Mouse (Mus musculus) lung, embryonic 14.5 days (tissue): ENCODE data around the gene Gm49352. TPM values are rescaled to one million over a fixed set of nuclear protein-coding genes. Genes with fewer than 3 reads are reported as not detected.
"Not testable (repeated sequence)": the region's sequence is repeated elsewhere in the genome, so short reads cannot be mapped to it uniquely, and the experiment has no call there.

ENCODE experiments used
- ATAC-seq: fragments of 200-750 bp; cut with Nextera tagmentation; 2 replicates; pipeline ENCODE4 v1.8.0; 2017; ENCODE audit warnings: mild to moderate bottlenecking, moderate TSS enrichment, moderate library complexity; ENCODE audit not compliant: insufficient read depth
- DNase-seq: peaks from one replicate; pipeline ENCODE4 v3.0.0-alpha.2; 2015
- H3K27ac ChIP-seq: fragments of 300-500 bp; sonication (generic); 2 replicates; pipeline ENCODE4 v1.5.1; 2014; ENCODE audit warnings: low read depth, mild to moderate bottlenecking, moderate library complexity
- H3K27me3 ChIP-seq: fragments of 300-500 bp; sonication (generic); 2 replicates; pipeline ENCODE4 v1.6.1; 2014; ENCODE audit warnings: low read length, control low read depth; ENCODE audit not compliant: insufficient read depth
- H3K36me3 ChIP-seq: fragments of 300-500 bp; sonication (generic); 2 replicates; pipeline ENCODE4 v1.6.1; 2014; ENCODE audit warnings: control low read depth; ENCODE audit not compliant: insufficient read depth
- H3K4me1 ChIP-seq: fragments of 300-500 bp; sonication (generic); 2 replicates; pipeline ENCODE4 v1.6.1; 2014; ENCODE audit warnings: antibody characterized with exemption, control low read depth; ENCODE audit not compliant: insufficient read depth
- H3K4me2 ChIP-seq: fragments of 300-500 bp; sonication (generic); 2 replicates; pipeline ENCODE4 v1.6.1; 2014; ENCODE audit warnings: mild to moderate bottlenecking
- H3K4me3 ChIP-seq: fragments of 300-500 bp; sonication (generic); 2 replicates; pipeline ENCODE4 v1.5.1; 2014; ENCODE audit warnings: low read depth, low read length
- H3K9ac ChIP-seq: fragments of 300-500 bp; sonication (generic); 2 replicates; pipeline ENCODE4 v1.6.1; 2014
- H3K9me3 ChIP-seq: fragments of 300-500 bp; sonication (generic); 2 replicates; pipeline ENCODE4 v1.6.1; 2016; ENCODE audit warnings: low read depth, low read length, control low read depth
- CTCF ChIP-seq: IDR thresholded peaks from 2 replicates; pipeline ENCODE4 v1.5.1; 2016; ENCODE audit warnings: antibody characterized with exemption, low read depth
- WGBS: fragments of 180-500 bp; shearing (Covaris S2); extraction: QIAGEN DNeasy Blood & Tissue Kit; methylation state at CpG from one replicate; pipeline ENCODE4 v1.1.7; 2014; 5-methylcytosine and 5-hydroxymethylcytosine counted together
- polyA plus RNA-seq: library from polyadenylated mRNA; unstranded; fragments of >200 nt; fragmentation: Nextera tagmentation; extraction: Ambion mirVana; gene quantifications from 2 replicates; pipeline ENCODE4 v1.2.1, GENCODE M21; 2014

The Gm49352 gene
- polyA plus RNA-seq = not detected in 2 replicates

DNA sequence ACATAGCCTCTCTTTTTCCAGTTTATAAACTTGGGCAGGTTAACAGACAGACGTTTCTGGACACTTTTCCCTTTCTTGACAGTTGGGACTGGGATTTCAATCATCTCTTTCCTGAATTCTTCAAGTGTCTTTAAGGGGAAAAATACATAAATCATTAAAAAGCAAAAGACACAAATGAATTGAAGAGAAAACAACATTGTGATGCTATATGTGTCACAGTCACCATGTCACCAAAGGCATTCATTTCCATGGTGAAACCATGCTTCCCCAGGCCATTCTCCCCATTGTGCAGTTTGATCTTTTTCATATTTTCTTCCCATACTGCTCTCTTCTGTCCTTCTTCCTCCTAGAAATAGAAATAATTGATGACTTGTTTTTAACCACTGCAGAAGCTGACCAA lies at the start of gene Gm49352:
TSS of gene Gm49352 (minus strand) at position 101 of the 400 bp plus-strand sequence.
- not testable (repeated sequence) for H3K9me3 ChIP-seq
- WGBS = 28% methylated on average over 1 of the region's 1 CpGs

DNA sequence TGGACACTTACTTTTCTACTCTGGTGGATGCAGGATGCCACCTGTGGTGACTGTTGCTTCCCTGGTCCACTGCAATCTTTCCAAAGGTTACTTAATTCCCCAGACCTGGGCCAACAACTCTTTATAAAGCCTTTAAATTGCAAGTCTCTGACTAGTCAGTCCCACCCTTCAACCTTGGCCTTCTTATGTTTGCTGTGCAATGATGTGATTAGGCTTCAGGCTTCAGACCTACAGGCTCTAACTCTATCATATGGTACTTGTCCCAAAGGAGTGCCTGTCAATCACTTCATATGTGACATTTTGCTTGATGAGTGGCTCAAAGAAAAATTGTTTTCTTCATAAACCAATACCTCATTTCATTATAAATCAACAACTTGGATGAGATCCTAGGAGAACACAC lies 2.1 kb upstream of the Gm49352 start, which contains the start of gene Cts3:
TSS of gene Cts3 (minus strand) at position 101 of the 400 bp plus-strand sequence.
- H3K27me3 ChIP-seq = no peaks in the 10 kb centered on the region
- no peak for TF ChIP-seq CTCF
- no peak within 1 kb of the TSS for H3K4me2 ChIP-seq
- no peak for ATAC-seq
- no peak within 1 kb of the TSS for H3K9ac ChIP-seq
- H3K4me1 ChIP-seq = no peaks in the 10 kb centered on the region
- DNase-seq = no peak
- no peaks in the 10 kb centered on the region for H3K36me3 ChIP-seq
- H3K27ac ChIP-seq = no peak within 1 kb of the TSS
- no peak within 1 kb of the TSS for H3K4me3 ChIP-seq
- H3K9me3 ChIP-seq = peaks cover 3% of the 10 kb centered on the region; the same call in 1 of the 2 replicates

More for the DNA sequence above, at the start of gene Gm49352:
- ATAC-seq, H3K9ac ChIP-seq, H3K27me3 ChIP-seq, DNase-seq, H3K4me2 ChIP-seq, H3K27ac ChIP-seq, H3K4me3 ChIP-seq, H3K36me3 ChIP-seq, H3K4me1 ChIP-seq: not testable (repeated sequence)

DNA sequence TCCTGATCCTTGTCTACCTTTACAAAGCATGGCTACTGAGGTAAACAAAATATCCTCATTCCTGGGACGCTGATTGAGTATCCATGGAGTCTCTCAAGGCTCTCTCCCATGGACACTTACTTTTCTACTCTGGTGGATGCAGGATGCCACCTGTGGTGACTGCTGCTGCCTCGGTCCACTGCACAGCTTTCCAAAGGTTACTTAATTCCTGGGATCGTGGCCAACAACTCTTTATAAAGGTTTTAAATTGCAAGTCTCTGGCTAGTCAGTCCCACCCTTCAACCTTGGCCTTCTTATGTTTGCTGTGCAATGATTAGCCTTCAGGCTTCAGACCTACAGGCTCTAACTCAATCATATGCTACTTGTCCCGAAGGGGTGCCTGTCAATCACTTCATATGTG lies 26.3 kb downstream of the Gm49352 start, which contains the start of gene Ctsm:
TSS of gene Ctsm (minus strand) at position 209 of the 400 bp plus-strand sequence.
- Histone ChIP-seq H3K4me3 (no peak within 1 kb of the TSS), H3K4me1 (no peaks in the 10 kb centered on the region), H3K9me3 (0 out of 2 replicates have a peak, but pooled peaks cover 3% of the 10 kb centered on the region), H3K4me2 (no peak within 1 kb of the TSS), H3K27ac (no peak within 1 kb of the TSS), H3K36me3 (no peaks in the 10 kb centered on the region), H3K27me3 (no peaks in the 10 kb centered on the region), H3K9ac (no peak within 1 kb of the TSS)
- no peak for DNase-seq
- no peak for TF ChIP-seq CTCF
- WGBS = 57% methylated on average over 4 of the region's 4 CpGs
- no peak for ATAC-seq

Other genes starting within 250 kb of the Gm49352 start
- not detected in 2 replicates for gene Cts7, start 210.0 kb downstream of the Gm49352 start, polyA plus RNA-seq
- gene Ctsm, start 26.3 kb downstream of the Gm49352 start, polyA plus RNA-seq = not detected in 2 replicates
- gene Cts3, start 2.0 kb upstream of the Gm49352 start, polyA plus RNA-seq = not detected in 2 replicates